Mouse (Mus musculus) testis, adult 2 months (tissue): ENCODE measurements around the gene Asf1b.

Experiments used
- CTCF ChIP-seq: fragments of 200-500 bp; IDR thresholded peaks from 2 replicates; pipeline ENCODE4 v1.5.1; 2012; ENCODE audit warnings: low read depth, mild to moderate bottlenecking, inconsistent platforms, low read length, moderate library complexity; ENCODE audit not compliant: control insufficient read depth, insufficient read depth, insufficient replicate concordance
- POLR2A ChIP-seq: fragments of 200-500 bp; IDR thresholded peaks from 2 replicates; pipeline ENCODE4 v1.6.1; 2012; ENCODE audit warnings: low read depth, mild to moderate bottlenecking, inconsistent platforms, low read length, moderate library complexity; ENCODE audit not compliant: control insufficient read depth

GRCm38 (mm10) chr8:83982449-83982848, 27.1 kb downstream of the Asf1b start:
- TF ChIP-seq POLR2A = no peak
- TF ChIP-seq CTCF = no peak
